Mouse (Mus musculus): ENCODE measurements around the gene Ugt1a6b. TPM values are rescaled to one million over a fixed set of nuclear protein-coding genes. Genes with fewer than 3 reads are reported as not detected.

Ugt1a6b gene
- polyA plus RNA-seq, 1 experiment, result 0.13 TPM

DNA sequence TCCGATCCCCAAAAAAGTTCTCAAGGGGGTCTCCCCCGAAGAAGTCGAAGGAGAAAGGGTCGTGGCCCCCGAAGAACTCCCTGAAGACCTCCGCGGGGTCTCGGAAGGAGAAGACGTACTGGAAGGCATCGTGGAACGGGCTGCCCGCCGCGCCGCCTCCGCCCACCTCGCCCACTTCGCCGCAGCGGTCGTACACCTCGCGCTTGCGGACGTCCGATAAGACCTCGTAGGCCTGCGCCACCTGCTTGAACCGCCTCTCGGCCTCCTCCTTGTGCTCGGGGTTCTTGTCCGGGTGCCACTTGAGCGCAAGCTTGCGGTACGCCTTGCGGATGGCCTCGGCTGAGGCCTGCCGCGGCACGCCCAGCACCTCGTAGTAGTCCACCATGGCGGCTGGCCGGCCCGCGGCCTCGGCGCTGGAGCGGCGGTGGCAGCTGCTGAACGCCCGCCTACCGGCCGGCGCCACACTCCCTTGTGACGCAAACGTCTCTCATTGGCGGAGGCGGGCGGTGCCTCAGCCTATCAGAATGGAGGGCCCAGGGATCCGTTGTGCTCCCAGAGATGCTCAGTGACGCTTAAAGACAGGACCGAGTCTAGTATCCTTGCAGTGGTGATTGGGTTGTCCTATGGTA is 102.4 kb downstream of the Ugt1a6b start, which contains the start of gene Dnajb3:
TSS of gene Dnajb3 (minus strand) at position 489 of the 629 bp plus-strand sequence.
- Histone ChIP-seq H3K4me1 (ENCODE audit: control insufficient read depth, insufficient read depth, low read length) (no peaks in the 10 kb centered on the region), H3K27ac (ENCODE audit: insufficient read depth, low read length) (no peak within 1 kb of the TSS)
- TF ChIP-seq CTCF (IDR thresholded peaks at IDR 0.05; ENCODE audit: extremely low read depth, insufficient read depth, low read length), result no peak
- no peak for TF ChIP-seq POLR2A (IDR thresholded peaks at IDR 0.05; ENCODE audit: extremely low read depth, insufficient read depth, low read length)

GRCm38 (mm10) chr1:88206843-88207479 is 103.9 kb downstream of the Ugt1a6b start:
- H3K4me3 ChIP-seq (ENCODE audit: insufficient read depth, low read length), result no peak overlapping the region
- H3K4me1 ChIP-seq (ENCODE audit: control insufficient read depth, insufficient read depth, low read length), result no peaks in the 10 kb centered on the region
- no peak overlapping the region for H3K27ac ChIP-seq (ENCODE audit: insufficient read depth, low read length)
- TF ChIP-seq CTCF (IDR thresholded peaks at IDR 0.05; ENCODE audit: extremely low read depth, insufficient read depth, low read length) (no peak), POLR2A (IDR thresholded peaks at IDR 0.05; ENCODE audit: extremely low read depth, insufficient read depth, low read length) (no peak)

More for the DNA sequence above, 102.4 kb downstream of the Ugt1a6b start, which contains the start of gene Dnajb3:
- H3K4me3 ChIP-seq (ENCODE audit: insufficient read depth, low read length), result peak within 1 kb of the TSS; percentile 59

DNA sequence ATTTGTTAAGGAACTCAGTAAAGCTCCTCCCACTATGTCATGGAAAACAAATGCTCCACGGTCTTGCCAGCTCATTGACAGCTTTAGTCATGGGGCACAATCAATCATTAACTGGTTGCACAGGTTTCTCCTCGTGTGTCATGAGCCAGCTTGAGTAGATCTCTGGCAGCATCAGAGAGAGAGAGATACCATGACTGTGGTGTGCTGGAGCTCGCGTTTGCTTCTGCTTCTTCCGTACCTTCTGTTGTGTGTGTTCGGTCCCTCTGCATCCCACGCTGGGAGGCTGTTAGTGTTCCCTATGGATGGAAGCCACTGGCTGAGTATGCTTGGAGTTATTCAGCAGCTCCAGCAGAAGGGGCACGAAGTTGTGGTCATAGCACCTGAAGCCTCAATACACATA is 108.8 kb downstream of the Ugt1a6b start, which contains the start of gene Ugt1a1:
TSS of gene Ugt1a1 (plus strand) at position 148 of the 400 bp plus-strand sequence.
- no peaks in the 10 kb centered on the region for H3K4me1 ChIP-seq (ENCODE audit: control insufficient read depth, insufficient read depth, low read length)
- H3K4me3 ChIP-seq (ENCODE audit: insufficient read depth, low read length), result no peak within 1 kb of the TSS
- H3K27ac ChIP-seq (ENCODE audit: insufficient read depth, low read length), result no peak within 1 kb of the TSS
- TF ChIP-seq POLR2A (IDR thresholded peaks at IDR 0.05; ENCODE audit: extremely low read depth, insufficient read depth, low read length) (no peak), CTCF (IDR thresholded peaks at IDR 0.05; ENCODE audit: extremely low read depth, insufficient read depth, low read length) (no peak)

DNA sequence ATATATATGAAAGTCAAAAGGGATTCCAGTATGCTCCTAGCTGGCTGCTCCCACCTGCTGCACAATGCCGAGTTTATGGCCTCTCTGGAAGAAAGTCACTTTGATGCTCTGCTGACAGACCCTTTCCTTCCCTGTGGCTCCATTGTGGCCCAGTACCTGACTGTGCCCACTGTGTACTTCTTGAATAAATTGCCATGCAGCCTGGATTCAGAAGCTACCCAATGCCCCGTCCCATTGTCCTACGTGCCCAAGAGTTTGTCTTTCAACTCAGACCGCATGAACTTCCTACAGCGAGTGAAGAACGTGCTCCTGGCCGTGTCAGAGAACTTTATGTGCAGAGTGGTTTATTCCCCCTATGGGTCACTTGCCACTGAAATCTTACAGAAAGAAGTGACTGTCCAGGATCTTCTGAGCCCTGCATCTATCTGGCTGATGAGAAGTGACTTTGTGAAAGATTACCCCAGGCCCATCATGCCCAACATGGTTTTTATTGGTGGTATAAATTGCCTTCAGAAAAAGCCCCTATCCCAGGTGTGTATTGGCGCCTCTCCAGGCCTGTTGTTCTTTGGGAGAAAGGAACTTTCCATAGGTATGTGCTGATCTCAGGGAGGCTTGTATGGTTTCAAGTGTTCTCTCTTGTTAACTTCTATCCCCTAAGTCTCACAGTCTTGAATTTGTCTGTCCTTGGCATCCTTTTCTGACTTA is 109.4 kb downstream of the Ugt1a6b start:
- no peaks in the 10 kb centered on the region for H3K4me1 ChIP-seq (ENCODE audit: control insufficient read depth, insufficient read depth, low read length)
- no peak for TF ChIP-seq CTCF (IDR thresholded peaks at IDR 0.05; ENCODE audit: extremely low read depth, insufficient read depth, low read length)
- TF ChIP-seq POLR2A (IDR thresholded peaks at IDR 0.05; ENCODE audit: extremely low read depth, insufficient read depth, low read length), result no peak

GRCm38 (mm10) chr1:88213061-88213460 is 110.0 kb downstream of the Ugt1a6b start:
- H3K4me1 ChIP-seq (ENCODE audit: control insufficient read depth, insufficient read depth, low read length), result no peaks in the 10 kb centered on the region
- TF ChIP-seq CTCF (IDR thresholded peaks at IDR 0.05; ENCODE audit: extremely low read depth, insufficient read depth, low read length) (no peak), POLR2A (IDR thresholded peaks at IDR 0.05; ENCODE audit: extremely low read depth, insufficient read depth, low read length) (no peak)
- H3K27ac ChIP-seq (ENCODE audit: insufficient read depth, low read length), result no peak overlapping the region
- H3K4me3 ChIP-seq (ENCODE audit: insufficient read depth, low read length), result no peak overlapping the region

More for the DNA sequence above, 109.4 kb downstream of the Ugt1a6b start:
- no peak overlapping the region for H3K4me3 ChIP-seq (ENCODE audit: insufficient read depth, low read length)
- no peak overlapping the region for H3K27ac ChIP-seq (ENCODE audit: insufficient read depth, low read length)

- Histone ChIP-seq H3K4me3 (ENCODE audit: insufficient read depth, low read length) (no peak overlapping the region), H3K27ac (ENCODE audit: insufficient read depth, low read length) (no peak overlapping the region), H3K4me1 (ENCODE audit: control insufficient read depth, insufficient read depth, low read length) (no peaks in the 10 kb centered on the region)
- TF ChIP-seq POLR2A (IDR thresholded peaks at IDR 0.05; ENCODE audit: extremely low read depth, insufficient read depth, low read length) (no peak), CTCF (IDR thresholded peaks at IDR 0.05; ENCODE audit: extremely low read depth, insufficient read depth, low read length) (no peak)
These were observed 110.9 kb downstream of the Ugt1a6b start for GRCm38 (mm10) chr1:88213766-88214461.

DNA sequence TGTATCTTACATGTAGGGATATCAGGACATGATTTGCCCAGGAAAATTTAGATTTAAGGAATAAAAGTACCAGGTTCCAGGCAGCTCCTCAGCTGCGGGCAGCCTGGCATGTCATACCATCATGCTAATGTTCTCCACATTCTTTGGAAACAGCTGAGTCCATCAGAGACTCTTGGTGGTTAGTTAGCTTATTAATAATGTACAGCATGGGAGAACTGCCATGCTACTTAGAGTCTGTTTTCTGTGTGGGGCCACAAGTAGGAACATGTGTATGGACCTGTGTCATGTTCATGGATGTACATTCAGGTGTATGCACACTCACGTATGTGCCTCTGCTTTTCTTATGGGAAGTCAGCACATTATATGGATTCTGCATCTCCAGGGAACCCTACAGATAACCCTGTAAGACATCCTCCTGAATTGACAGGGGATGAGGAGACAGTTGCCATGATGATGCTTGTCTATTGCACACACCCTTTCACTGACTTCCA is 111.5 kb downstream of the Ugt1a6b start:
- H3K4me1 ChIP-seq (ENCODE audit: control insufficient read depth, insufficient read depth, low read length), result no peaks in the 10 kb centered on the region
- TF ChIP-seq CTCF (IDR thresholded peaks at IDR 0.05; ENCODE audit: extremely low read depth, insufficient read depth, low read length), result no peak
- no peak for TF ChIP-seq POLR2A (IDR thresholded peaks at IDR 0.05; ENCODE audit: extremely low read depth, insufficient read depth, low read length)
- H3K27ac ChIP-seq (ENCODE audit: insufficient read depth, low read length), result no peak overlapping the region
- no peak overlapping the region for H3K4me3 ChIP-seq (ENCODE audit: insufficient read depth, low read length)

DNA sequence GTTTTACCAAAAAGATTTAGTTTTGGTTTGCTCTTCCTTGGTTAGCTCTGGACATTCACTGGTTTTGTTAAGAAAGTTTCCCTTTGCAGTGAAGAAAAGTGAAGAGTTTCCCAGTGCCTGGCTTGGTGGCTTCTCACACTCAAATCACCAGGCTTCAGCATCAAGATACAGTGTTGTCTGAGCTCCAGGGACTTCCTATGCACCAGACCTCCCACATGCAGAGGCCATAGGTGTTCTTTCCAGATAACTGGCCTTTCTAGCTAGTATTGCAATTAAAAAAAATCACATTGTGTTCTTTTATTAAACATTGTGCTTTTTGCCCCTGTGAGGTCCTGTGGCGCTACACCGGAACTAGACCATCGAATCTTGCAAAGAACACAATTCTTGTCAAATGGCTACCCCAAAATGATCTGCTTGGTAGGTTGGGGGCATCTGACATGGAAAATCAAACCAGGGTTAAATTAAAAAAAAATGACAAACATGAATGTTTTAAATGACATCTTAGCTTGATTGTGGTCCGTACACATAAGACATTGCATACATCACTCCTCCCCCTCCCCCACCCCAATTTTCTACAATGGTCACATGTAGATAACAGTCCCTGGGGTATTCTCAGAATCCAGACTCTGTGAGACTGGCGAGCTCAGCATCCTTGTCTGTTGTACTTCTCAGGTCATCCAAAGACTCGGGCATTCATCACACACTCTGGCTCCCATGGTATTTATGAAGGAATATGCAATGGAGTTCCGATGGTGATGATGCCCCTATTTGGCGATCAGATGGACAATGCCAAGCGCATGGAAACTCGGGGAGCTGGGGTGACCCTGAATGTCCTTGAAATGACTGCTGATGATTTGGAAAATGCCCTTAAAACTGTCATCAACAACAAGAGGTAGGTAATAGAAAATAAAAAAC is 112.7 kb downstream of the Ugt1a6b start:
- TF ChIP-seq POLR2A (IDR thresholded peaks at IDR 0.05; ENCODE audit: extremely low read depth, insufficient read depth, low read length) (no peak), CTCF (IDR thresholded peaks at IDR 0.05; ENCODE audit: extremely low read depth, insufficient read depth, low read length) (no peak)
- H3K27ac ChIP-seq (ENCODE audit: insufficient read depth, low read length), result no peak overlapping the region
- no peak overlapping the region for H3K4me3 ChIP-seq (ENCODE audit: insufficient read depth, low read length)
- no peaks in the 10 kb centered on the region for H3K4me1 ChIP-seq (ENCODE audit: control insufficient read depth, insufficient read depth, low read length)

All from cortical plate, adult 2 months (tissue).